Mouse (Mus musculus): ENCODE measurements around the gene Klhl35.

GRCm38 (mm10) chr7:99428836-99429235 lies 37.0 kb upstream of the Klhl35 start:
- TF ChIP-seq CTCF (IDR thresholded peaks at IDR 0.05; ENCODE audit: insufficient read depth, low read length) (no peak), POLR2A (IDR thresholded peaks at IDR 0.05; ENCODE audit: borderline replicate concordance, extremely low read depth, low read depth, low read length) (no peak)
